Mouse (Mus musculus) frontal cortex, postnatal 36 days (tissue): ENCODE results near the gene Gm20388.

Source experiments
- DNase-seq, 2 experiments: peaks; one replicate each; pipeline ENCODE4 v3.0.0; 2022; ENCODE audit warnings: low spot score in 2 of 2

Gm20388 gene

DNA sequence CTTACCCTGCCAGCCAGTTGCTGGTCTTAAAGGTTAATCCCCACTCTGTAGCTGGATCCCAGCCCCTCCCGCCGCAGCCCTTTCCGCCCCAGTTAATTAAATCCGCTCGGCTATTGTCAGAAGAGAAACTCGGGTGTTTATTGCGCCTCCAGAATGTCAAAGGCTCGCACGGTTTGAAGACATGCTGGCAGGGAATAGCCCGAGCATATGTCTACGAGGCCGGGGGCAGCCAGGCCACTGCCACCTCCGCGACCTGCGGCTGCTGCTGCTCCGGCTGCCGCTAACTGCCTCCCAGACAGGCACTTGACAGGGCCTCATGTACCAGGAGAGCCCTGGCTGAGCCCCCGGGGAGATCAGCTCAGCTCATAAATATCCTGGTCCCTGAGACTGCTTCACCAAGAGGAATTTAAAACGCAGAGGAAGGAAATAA, 594.5 kb downstream of the Gm20388 start:
- DNase-seq, result no peak

DNA sequence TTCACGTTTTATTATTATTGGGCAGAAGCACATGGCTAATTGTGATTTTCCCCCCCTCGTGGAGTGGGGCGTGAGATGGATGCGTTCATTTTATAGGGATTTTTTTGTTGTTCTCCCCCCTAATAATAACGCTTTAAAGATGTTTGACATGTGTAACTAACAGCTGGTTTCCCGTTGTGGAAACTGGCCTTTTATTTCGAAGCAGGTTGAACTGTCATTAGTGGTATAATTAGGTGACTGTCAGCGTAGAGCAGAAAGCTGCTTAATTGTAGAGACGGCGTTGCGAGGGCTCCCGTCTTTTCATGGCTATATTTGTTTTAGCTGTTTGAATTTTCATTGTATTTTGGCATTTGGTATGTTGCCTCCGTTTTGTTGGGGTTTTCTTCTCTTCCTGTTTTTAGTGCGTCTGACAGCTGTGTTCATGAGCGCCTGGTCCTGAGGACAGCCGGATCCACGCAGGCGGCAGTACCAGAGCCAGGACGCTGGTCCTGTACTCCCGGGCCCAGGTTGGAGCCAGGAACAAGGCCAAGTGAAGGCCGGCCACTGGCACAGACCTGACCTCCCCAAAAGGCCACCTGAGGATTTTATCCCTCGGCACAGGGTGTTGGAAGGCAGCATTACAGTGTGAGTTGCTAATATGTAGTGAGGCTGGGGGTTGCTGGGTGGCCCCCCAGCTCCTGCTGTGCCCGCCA, 595.1 kb downstream of the Gm20388 start:
- no peak for DNase-seq

DNA sequence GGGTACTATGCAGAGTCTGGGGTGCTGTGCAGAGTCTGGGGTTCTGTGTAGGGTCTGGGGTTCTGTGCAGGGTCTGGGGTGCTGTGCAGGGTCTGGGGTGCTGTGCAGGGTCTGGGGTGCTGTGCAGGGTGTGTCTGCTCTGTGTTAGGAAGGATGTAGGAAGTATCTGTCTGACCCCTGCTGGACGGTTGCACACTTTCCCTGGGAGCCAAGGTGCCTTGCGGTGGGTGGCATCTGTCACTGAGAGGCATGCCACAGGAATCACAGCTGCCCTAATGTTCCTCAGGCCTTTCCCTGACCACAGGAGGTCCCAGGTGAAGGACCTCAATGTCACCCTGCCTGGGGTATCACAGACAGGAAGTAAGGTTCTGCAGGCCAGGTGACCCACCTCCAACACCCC, 595.9 kb downstream of the Gm20388 start:
- DNase-seq, result no peak

GRCm38 (mm10) chr8:120507290-120507689, 596.6 kb downstream of the Gm20388 start:
- no peak for DNase-seq

DNA sequence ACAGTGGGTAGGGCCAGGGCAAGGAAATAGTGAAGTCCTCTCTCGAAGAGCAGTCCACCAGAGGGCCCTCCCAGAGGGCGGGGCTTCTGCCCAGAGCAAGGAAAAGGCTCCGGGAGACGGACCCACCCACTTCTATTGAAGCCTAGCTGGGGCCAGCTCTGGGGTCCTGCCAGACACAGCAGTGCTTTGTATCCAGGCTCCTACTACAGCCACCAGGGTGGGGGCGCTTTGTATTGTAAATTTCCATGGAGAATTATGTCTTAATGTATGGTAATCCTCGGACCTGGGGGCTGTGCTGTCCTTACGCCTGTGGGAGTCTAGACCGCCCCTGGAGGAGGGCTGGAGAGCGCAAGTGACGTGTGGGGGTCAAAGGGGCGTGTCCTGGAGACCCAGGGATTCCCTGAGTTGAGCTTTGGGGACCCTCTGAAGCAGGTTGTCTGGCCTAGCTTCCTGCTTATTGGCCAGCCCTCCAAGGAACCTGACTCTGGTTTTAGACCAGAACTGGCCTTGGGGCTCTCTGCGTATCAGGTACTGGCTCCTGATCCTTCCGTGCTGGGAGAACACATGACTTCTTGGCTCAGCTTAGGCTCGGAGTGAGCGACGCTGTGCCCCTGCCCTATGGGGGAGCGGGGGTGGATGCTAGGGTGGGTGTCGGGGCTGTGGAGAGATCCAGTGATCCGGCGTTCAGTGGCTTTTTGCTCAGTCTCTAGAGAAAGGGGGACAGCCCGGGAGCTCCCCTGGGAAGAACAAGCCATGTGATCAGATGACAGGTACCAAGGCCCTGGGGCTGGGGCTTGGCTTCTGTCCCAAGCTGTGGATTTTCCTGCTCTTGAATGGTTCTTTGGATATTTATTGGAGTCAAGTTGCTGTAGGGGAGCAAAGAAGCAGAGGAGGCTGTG, 598.7 kb downstream of the Gm20388 start:
- DNase-seq, result no peak

DNA sequence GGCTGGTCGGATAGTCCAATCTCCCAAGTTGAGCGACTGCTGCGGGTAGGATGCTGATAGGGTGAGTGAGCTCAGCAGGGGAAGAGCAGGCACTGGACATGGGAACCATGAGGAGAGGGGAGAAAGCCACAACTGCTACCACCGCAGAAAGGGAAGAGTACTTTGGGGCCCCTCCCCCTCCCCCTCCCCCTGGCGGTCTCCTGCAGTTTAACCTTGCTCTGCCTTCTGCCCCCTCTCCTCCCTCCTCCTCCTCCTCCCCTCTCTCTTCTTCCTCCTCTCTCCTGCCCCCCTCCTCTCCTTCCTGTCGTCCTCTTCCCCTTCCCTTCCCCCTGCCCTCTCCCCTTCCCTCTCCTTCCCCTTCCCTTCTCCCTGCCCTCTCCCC, 599.4 kb downstream of the Gm20388 start:
- no peak for DNase-seq

GRCm38 (mm10) chr8:120510863-120511457, 600.3 kb downstream of the Gm20388 start:
- DNase-seq, result no peak

DNA sequence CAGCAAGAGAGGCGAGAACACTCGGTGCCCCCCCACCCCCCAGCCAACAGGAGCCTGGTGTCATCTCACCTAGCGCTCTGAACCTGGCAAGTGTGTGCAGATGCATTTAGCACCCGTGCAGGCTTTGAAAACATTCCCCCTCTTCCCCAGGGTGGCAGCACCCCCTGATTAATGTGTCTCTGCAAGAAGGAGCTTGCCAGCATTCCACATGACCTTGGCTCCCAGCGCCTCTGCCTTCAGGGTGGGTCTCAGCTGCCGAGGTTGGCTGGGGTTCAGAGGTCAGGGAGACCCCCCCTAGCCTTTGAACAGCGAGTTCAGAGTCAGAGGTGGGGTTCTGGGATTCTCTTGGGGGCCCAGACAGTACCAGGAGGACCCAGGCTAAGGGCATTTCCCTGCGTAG, 601.1 kb downstream of the Gm20388 start:
- DNase-seq, result no peak

- no peak for DNase-seq
Measured at GRCm38 (mm10) chr8:120512326-120512725, 601.7 kb downstream of the Gm20388 start.

DNA sequence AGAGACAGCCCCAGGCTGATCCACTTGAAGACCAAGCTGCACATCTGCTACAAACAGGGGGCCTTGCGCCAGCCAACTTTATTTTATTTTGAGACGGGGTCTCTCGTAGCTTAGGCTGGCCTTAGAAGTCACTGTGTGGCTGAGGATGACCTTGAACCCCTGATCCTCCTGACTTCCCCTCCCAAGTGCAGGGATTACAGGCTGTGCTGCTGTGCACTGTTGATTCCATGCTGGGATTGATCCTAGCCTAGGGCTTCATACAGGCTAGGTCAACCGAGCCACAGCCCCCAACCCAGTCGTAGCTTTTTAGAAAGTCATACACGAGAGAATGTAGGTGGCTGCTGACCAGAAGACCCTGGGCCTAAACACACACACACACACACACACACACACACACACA, 602.5 kb downstream of the Gm20388 start:
- no peak for DNase-seq

DNA sequence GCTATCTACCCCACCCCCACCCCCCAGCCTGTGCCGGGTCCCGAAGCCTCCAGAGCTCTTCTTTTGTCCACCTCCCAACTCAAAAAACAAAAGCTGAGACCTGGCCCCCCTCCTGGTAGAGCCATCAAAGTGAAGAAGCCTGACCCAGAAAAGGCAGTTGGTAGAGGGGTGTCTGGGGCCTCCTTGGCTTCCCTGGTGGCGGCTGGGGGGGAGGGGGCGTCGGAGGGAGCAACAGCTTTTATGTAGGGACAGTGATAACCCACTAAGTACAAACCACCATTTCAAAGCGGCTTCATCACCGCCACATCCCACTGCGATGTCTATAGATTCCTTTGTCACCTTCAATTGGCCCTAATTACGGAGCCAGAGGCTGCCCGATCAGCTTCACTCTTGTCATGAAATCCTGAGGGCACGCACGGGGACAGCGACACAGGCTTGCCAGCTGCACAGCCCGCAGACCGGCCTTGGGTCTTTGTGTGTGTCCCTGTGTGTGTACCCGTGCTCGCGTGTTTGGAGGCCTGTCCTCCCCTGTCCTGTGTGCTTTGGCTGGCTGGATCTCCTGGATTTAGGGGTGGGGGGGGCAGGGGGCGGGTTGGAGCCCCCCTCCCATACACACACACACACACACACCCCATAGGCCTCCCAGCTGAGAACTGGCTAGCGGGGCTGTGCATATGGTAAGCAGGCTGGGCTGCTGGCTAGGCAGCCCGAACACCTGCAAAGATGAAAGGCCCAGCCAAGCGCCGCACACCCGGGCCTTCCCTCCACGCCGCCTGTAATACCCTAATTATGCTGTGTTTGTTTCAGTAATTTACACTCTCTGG, 603.2 kb downstream of the Gm20388 start:
- DNase-seq, result no peak

GRCm38 (mm10) chr8:120515214-120515613, 604.6 kb downstream of the Gm20388 start:
- DNase-seq, result no peak

GRCm38 (mm10) chr8:120515650-120516049, 605.0 kb downstream of the Gm20388 start:
- DNase-seq, result no peak

DNA sequence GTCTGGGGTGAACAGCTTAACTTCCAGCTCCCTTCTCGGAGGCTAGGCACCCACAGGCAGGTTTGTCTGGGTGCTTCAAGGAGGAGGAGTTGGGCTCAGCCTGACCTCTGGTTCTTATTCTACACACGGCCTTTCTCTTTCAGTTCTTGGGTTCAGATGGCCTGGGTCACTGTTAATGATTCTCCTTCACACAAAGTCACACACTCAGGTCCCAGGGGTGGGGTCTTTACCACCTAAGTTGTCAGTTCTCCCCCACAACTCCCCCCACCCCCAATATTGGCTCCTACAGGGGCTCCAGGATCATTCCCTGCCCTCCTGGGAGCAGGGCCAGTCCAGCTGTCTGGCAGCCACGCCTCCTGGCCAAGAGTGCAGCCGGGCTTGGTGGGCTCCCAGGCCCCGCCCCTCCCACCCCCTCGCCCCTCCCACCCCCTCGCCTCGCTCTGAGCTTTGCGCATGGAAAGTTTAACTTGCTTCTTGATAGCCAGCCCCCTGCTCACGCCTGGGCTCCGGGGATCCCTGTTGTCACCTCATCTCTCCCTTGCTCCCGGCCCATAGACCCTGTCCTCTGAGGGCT, 605.6 kb downstream of the Gm20388 start:
- DNase-seq, result no peak

GRCm38 (mm10) chr8:120517666-120518410, 607.2 kb downstream of the Gm20388 start:
- no peak for DNase-seq

DNA sequence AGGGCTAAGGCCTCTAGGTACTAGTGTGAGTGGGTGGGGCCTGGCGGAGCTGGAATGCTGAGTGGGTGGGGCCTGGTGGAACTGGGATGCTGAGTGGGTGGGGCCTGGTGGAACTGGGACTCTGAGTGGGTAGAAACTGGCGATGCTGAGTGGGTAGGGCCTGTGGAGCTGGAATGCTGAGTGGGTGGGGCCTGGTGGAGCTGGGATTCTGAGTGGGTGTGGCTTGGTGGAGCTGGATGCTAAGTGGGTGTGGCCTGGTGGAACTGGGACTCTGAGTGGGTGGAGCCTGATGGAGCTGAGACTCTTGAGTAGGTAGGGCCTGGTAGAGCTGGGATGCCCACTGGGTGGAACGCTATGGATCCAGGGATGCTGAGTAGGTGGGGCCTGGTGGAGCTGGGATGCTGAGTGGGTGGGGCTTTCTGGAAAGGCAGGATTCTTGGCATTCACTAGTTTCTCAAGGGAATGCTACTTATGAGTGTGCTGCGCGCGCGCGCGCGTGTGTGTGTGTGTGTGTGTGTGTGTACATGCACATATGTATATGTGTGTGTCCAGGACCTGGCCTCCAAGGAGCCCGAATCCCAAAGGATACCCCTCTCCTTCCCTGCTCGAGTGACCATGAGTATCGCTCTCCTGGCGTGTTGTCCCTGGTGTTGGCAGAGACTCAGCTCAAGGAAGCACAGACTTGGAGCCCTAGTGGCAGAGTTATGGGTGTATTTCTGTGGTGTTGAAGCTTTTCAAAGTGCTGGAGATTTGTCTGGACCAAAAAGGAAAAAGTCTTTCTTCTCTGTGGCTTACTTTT, 608.3 kb downstream of the Gm20388 start:
- DNase-seq, result no peak

GRCm38 (mm10) chr8:120520287-120520686, 609.6 kb downstream of the Gm20388 start:
- DNase-seq, result no peak

GRCm38 (mm10) chr8:120520707-120521590, 610.3 kb downstream of the Gm20388 start:
- DNase-seq, result no peak

GRCm38 (mm10) chr8:120521591-120521965, 610.9 kb downstream of the Gm20388 start:
- DNase-seq, result no peak
